Mouse (Mus musculus) hematopoietic stem cell, adult 5-6 weeks (primary cell): ENCODE measurements around the gene Ccdc194. TPM values are rescaled to one million over a fixed set of nuclear protein-coding genes. Genes with fewer than 3 reads are reported as not detected.
"Not testable (repeated sequence)": the region's sequence is repeated elsewhere in the genome, so short reads cannot be mapped to it uniquely, and the experiment has no call there.

Source experiments
- ATAC-seq, 2 experiments: fragments of 125-278 bp in 1 of 2; replicated peaks in 1 of 2; 2 replicates each; pipeline ENCODE4 v1.8.0; 2016 to 2017; ENCODE audit warnings: inconsistent platforms in 2 of 2, mild to moderate bottlenecking in 2 of 2, moderate number of reproducible peaks in 2 of 2, low read depth in 1 of 2, moderate TSS enrichment in 1 of 2; ENCODE audit not compliant: low FRiP score in 2 of 2, poor library complexity in 2 of 2, severe bottlenecking in 2 of 2, insufficient read depth in 1 of 2, low TSS enrichment in 1 of 2
- total RNA-seq: library from RNA; stranded (forward); fragments of 172-1452, 232-1000 nt; gene quantifications from 2 replicates; pipeline ENCODE4 v1.2.3, GENCODE M21; 2017

Gene Ccdc194
- total RNA-seq, 1 experiment from 2014 or later, result not detected

- ATAC-seq, result peak; percentile 56 to 63
Observed at GRCm38 (mm10) chr8:71558958-71559690, 33.6 kb upstream of the Ccdc194 start.

- ATAC-seq, result no peak
Observed at GRCm38 (mm10) chr8:71558071-71558957, 32.8 kb upstream of the Ccdc194 start, which contains the start of gene Tmem221. Gene Tmem221 (minus strand): TSS chr8:71558871.

- no peak for ATAC-seq
Observed at GRCm38 (mm10) chr8:71554644-71555043, 29.1 kb upstream of the Ccdc194 start.

GRCm38 (mm10) chr8:71554001-71554400 lies 28.5 kb upstream of the Ccdc194 start:
- no peak for ATAC-seq

GRCm38 (mm10) chr8:71552770-71553169 lies 27.3 kb upstream of the Ccdc194 start:
- no peak for ATAC-seq

GRCm38 (mm10) chr8:71550754-71551153 lies 25.2 kb upstream of the Ccdc194 start:
- ATAC-seq, result no peak

GRCm38 (mm10) chr8:71547590-71547989 lies 22.1 kb upstream of the Ccdc194 start:
- no peak for ATAC-seq

- ATAC-seq, result no peak
Observed at GRCm38 (mm10) chr8:71545053-71545452, 19.5 kb upstream of the Ccdc194 start.

- no peak for ATAC-seq
Observed at GRCm38 (mm10) chr8:71543755-71544154, 18.2 kb upstream of the Ccdc194 start.

- ATAC-seq, result peak; percentile 98 to 99
Observed at GRCm38 (mm10) chr8:71542632-71543343, 17.3 kb upstream of the Ccdc194 start, which contains the start of gene Mvb12a. Gene Mvb12a (plus strand): TSS chr8:71542922.

GRCm38 (mm10) chr8:71537028-71537867 lies 11.7 kb upstream of the Ccdc194 start, which contains the start of gene Bst2:
Gene Bst2 (minus strand): TSS chr8:71537456.
- ATAC-seq, result peak; percentile 93 to 98

GRCm38 (mm10) chr8:71535663-71536062 lies 10.2 kb upstream of the Ccdc194 start:
- ATAC-seq, result 0 out of 4 replicates have a peak, but pooled peaks have one; percentile 18 to 19

- no peak for ATAC-seq
Observed at GRCm38 (mm10) chr8:71534263-71534810, 8.8 kb upstream of the Ccdc194 start.

- ATAC-seq, result not testable (repeated sequence)
Observed at GRCm38 (mm10) chr8:71530735-71531467, 5.4 kb upstream of the Ccdc194 start.

- peak; percentile 86 to 88 for ATAC-seq
Observed at GRCm38 (mm10) chr8:71528362-71529073, 3.0 kb upstream of the Ccdc194 start.
